Mouse (Mus musculus) CH12.LX (cell line): Measurements from ENCODE around the gene Rwdd3. TPM values are rescaled to one million over a fixed set of nuclear protein-coding genes. Genes with fewer than 3 reads are reported as not detected.
A peak's percentile ranks its signal among the peaks of the same experiment; 100 is the strongest.

Source experiments
- DNase-seq: peaks from one replicate; pipeline ENCODE4 v3.0.0-alpha.2; 2013; ENCODE audit errors: extremely low read depth
- H3K27ac ChIP-seq: 2 replicates; pipeline ENCODE4 v1.5.1; 2012; ENCODE audit warnings: low read depth, mild to moderate bottlenecking, control low read depth, moderate library complexity; ENCODE audit not compliant: insufficient read depth
- H3K27me3 ChIP-seq: replicated peaks from 2 replicates; pipeline ENCODE3; 2012; ENCODE audit warnings: inconsistent platforms
- H3K36me3 ChIP-seq, 2 experiments: replicated peaks in 1 of 2; 2 replicates each; pipeline versions ENCODE3 to v1.6.1; 2012; ENCODE audit warnings: inconsistent platforms in 1 of 2, low read length in 1 of 2, mild to moderate bottlenecking in 1 of 2, mixed read lengths in 1 of 2, moderate library complexity in 1 of 2; ENCODE audit not compliant: control insufficient read depth in 1 of 2, insufficient read depth in 1 of 2
- H3K4me1 ChIP-seq, 2 experiments: 2 replicates each; pipeline ENCODE4 v1.6.1; 2012; ENCODE audit warnings: inconsistent platforms in 1 of 2, moderate library complexity in 1 of 2; ENCODE audit not compliant: insufficient read depth in 2 of 2, control insufficient read depth in 1 of 2
- H3K4me2 ChIP-seq: 2 replicates; pipeline ENCODE4 v1.6.1; 2012; ENCODE audit warnings: low read depth, mild to moderate bottlenecking, control low read depth; ENCODE audit not compliant: poor library complexity, insufficient read depth, severe bottlenecking
- H3K4me3 ChIP-seq, 3 experiments: fragments of 150-350 bp in 1 of 3; sonication (generic) in 1 of 3; replicated peaks in 1 of 3; 2 replicates each; pipeline versions ENCODE3 to v1.5.1; 2011 to 2012; ENCODE audit warnings: low read depth in 2 of 3, low read length in 2 of 3, mild to moderate bottlenecking in 2 of 3, moderate library complexity in 2 of 3, control low read depth in 1 of 3, improper control_type of control experiment in 1 of 3, inconsistent platforms in 1 of 3, mixed read lengths in 1 of 3; ENCODE audit not compliant: poor library complexity in 1 of 3
- H3K79me2 ChIP-seq: replicated peaks from 2 replicates; pipeline ENCODE4 v1.6.1; 2012; ENCODE audit warnings: mild to moderate bottlenecking, moderate library complexity; ENCODE audit not compliant: control insufficient read depth, poor library complexity, insufficient read depth, severe bottlenecking; ENCODE audit errors: extremely low read depth
- H3K9ac ChIP-seq: 2 replicates; pipeline ENCODE4 v1.6.1; 2012; ENCODE audit warnings: low read depth, mild to moderate bottlenecking, control low read depth, moderate library complexity; ENCODE audit not compliant: insufficient read depth
- H3K9me3 ChIP-seq: replicated peaks from 2 replicates; pipeline ENCODE3; 2012; ENCODE audit warnings: low read length, inconsistent platforms, mixed read lengths
- BHLHE40 ChIP-seq: IDR thresholded peaks from 2 replicates; pipeline ENCODE4 v1.6.1; 2011; ENCODE audit warnings: mild to moderate bottlenecking, low read depth, low read length, improper control_type of control experiment
- CHD1 ChIP-seq: IDR thresholded peaks from 2 replicates; pipeline ENCODE4 v1.6.1; 2012; ENCODE audit warnings: low read depth, low read length, improper control_type of control experiment, inconsistent platforms
- E2F4 ChIP-seq: IDR thresholded peaks from 2 replicates; pipeline ENCODE4 v1.6.1; 2011; ENCODE audit warnings: low read depth, low read length, improper control_type of control experiment; ENCODE audit not compliant: insufficient replicate concordance
- IRF4 ChIP-seq: IDR thresholded peaks from 2 replicates; pipeline ENCODE4 v1.6.1; 2014; ENCODE audit warnings: low read depth, mild to moderate bottlenecking, inconsistent platforms, low read length, improper control_type of control experiment
- MAFK ChIP-seq: IDR thresholded peaks from 2 replicates; pipeline ENCODE4 v1.6.1; 2011; ENCODE audit warnings: low read length, improper control_type of control experiment; ENCODE audit not compliant: insufficient replicate concordance
- MAZ ChIP-seq: IDR thresholded peaks from 2 replicates; pipeline ENCODE4 v1.6.1; 2012; ENCODE audit warnings: low read depth, mild to moderate bottlenecking, inconsistent platforms, low read length, improper control_type of control experiment, moderate library complexity
- MXI1 ChIP-seq: IDR thresholded peaks from 2 replicates; pipeline ENCODE4 v1.6.1; 2011; ENCODE audit warnings: mild to moderate bottlenecking, low read depth, low read length, improper control_type of control experiment
- NELFE ChIP-seq: IDR thresholded peaks from 2 replicates; pipeline ENCODE4 v1.6.1; 2011; ENCODE audit warnings: low read depth, low read length, improper control_type of control experiment
- NRF1 ChIP-seq: IDR thresholded peaks from 2 replicates; pipeline ENCODE4 v1.6.1; 2014; ENCODE audit warnings: low read depth, mild to moderate bottlenecking, inconsistent platforms, low read length, improper control_type of control experiment, moderate library complexity
- PAX5 ChIP-seq: IDR thresholded peaks from 2 replicates; pipeline ENCODE4 v1.6.1; 2012; ENCODE audit warnings: low read length, inconsistent platforms, mixed read lengths
- TCF12 ChIP-seq: IDR thresholded peaks from 2 replicates; pipeline ENCODE4 v1.6.1; 2014; ENCODE audit warnings: low read depth, mild to moderate bottlenecking, inconsistent platforms, low read length, improper control_type of control experiment
- USF1 ChIP-seq: IDR thresholded peaks from 2 replicates; pipeline ENCODE4 v1.6.1; 2014; ENCODE audit warnings: low read depth, mild to moderate bottlenecking, inconsistent platforms, low read length, improper control_type of control experiment
- USF2 ChIP-seq: conservative IDR thresholded peaks from 2 replicates; pipeline ENCODE4 v1.6.1; 2011; ENCODE audit warnings: low read depth, low read length, improper control_type of control experiment
- ZC3H11A ChIP-seq: IDR thresholded peaks from 2 replicates; pipeline ENCODE4 v1.6.1; 2012; ENCODE audit warnings: low read depth, mild to moderate bottlenecking, inconsistent platforms, low read length, improper control_type of control experiment
- ZMIZ1 ChIP-seq: IDR thresholded peaks from 2 replicates; pipeline ENCODE4 v1.6.1; 2012; ENCODE audit warnings: low read depth, mild to moderate bottlenecking, inconsistent platforms, low read length, improper control_type of control experiment
- dilution Hi-C: fragments of 300-500 bp; cut with MboI; formaldehyde crosslinking; loops from 2 replicates; pipeline ENCODE4 v1.14.3; 2020; ENCODE audit warnings: low sequenced_read_pairs; ENCODE audit not compliant: extremely low pct_unique_long_range_greater_than_20kb, extremely low pct_ligation_motif_present
- in situ Hi-C: fragments of 300-500 bp; cut with MboI; formaldehyde crosslinking; loops from 3 replicates; pipeline ENCODE4 v1.14.3; 2019; ENCODE audit warnings: low sequenced_read_pairs, low pct_ligation_motif_present, low pct_unique_long_range_greater_than_20kb, mixed read lengths
- polyA plus RNA-seq: library from polyadenylated mRNA; unstranded; fragments of >175 nt; gene quantifications from 2 replicates; pipeline ENCODE4 v1.2.1, GENCODE M21; 2012; ENCODE audit warnings: low read depth; ENCODE audit not compliant: insufficient read length
- total RNA-seq, 2 experiments: library from RNA; depleted of rRNA; stranded (reverse); fragments of 300-350 nt in 1 of 2; fragments of >200 nt in 1 of 2; gene quantifications; 2 replicates each; pipeline ENCODE4 v1.2.3; 2012 to 2014

Gene Rwdd3
- total and polyA plus RNA-seq, 3 experiments: 2.3 to 5.9 (median 3.5) TPM

DNA sequence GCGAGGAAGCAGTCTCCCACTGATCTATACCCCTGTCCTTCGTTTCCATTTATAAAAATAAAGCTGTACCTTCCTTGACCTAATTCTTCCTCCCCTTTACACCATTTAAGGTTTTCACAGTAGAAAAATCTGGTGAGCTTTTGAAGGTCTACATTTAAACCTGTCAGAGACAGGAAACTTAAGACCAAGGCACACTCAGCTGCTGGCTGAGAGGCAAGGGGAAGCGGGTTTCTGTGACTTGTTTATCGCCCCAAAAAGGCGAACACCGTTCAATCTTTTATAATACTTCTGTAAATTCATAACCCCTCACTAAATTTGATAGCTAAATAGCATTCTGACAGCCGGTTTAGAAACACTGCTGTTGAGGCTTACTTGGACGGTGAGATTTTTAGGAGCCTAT, 60.4 kb downstream of the Rwdd3 start:
- Histone ChIP-seq H3K4me3 (no peak overlapping the region), H3K79me2 (no peaks in the 10 kb centered on the region), H3K4me1 (peaks cover 0 to 7% of the 10 kb centered on the region in 2 experiments; a peak in 1 of 4 replicates), H3K9ac (no peak overlapping the region), H3K4me2 (no peak overlapping the region), H3K27me3 (no peaks in the 10 kb centered on the region), H3K36me3 (no peaks in the 10 kb centered on the region), H3K27ac (no peak overlapping the region), H3K9me3 (no peaks in the 10 kb centered on the region)
- no peak for DNase-seq
- no peak for TF ChIP-seq TCF12
- no peak for TF ChIP-seq IRF4
- no peak for TF ChIP-seq ZMIZ1
- no peak for TF ChIP-seq NRF1
- TF ChIP-seq MAZ: no peak
- TF ChIP-seq CHD1: no peak
- no peak for TF ChIP-seq ZC3H11A
- dilution Hi-C loops: no loop called here
- in situ Hi-C loops: no loop called here

DNA sequence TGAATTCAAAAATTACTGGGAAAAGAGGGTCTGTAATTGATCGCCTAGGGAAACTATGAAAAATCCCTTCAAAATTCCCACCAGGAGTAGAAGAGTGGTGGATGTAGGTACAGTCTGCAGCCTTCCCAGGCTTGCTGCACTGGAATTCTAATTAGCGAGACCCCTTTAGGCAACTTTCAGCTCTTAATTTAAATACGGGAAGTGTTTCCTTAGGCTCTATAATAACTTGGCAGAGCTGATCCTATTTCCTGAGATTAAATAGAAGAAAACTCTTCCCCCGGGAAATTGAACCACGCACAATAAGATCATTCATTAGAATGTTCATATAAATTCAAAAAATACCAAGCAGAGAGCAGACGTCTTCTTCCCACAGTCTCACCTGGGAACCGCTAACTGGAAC, 61.1 kb downstream of the Rwdd3 start:
- in situ Hi-C loops (no loop called here), dilution Hi-C loops (no loop called here)
- no peak overlapping the region for H3K9ac ChIP-seq

GRCm38 (mm10) chr3:121107481-121107880, 64.0 kb downstream of the Rwdd3 start:
- in situ Hi-C loops: no loop called here
- Histone ChIP-seq H3K4me3 (no peak overlapping the region), H3K4me2 (no peak overlapping the region), H3K36me3 (no peaks in the 10 kb centered on the region), H3K27me3 (no peaks in the 10 kb centered on the region), H3K27ac (no peak overlapping the region), H3K9me3 (no peaks in the 10 kb centered on the region), H3K79me2 (no peaks in the 10 kb centered on the region), H3K4me1 (peaks cover 0 to 14% of the 10 kb centered on the region in 2 experiments; a peak in 2 of 4 replicates), H3K9ac (no peak overlapping the region)
- peak; percentile 10 for DNase-seq
- dilution Hi-C loops: no loop called here
- no peak for TF ChIP-seq USF1
- TF ChIP-seq BHLHE40: peak; percentile 67
- TF ChIP-seq E2F4: no peak

More for the DNA sequence above, 61.1 kb downstream of the Rwdd3 start:
- Histone ChIP-seq H3K9me3 (no peaks in the 10 kb centered on the region), H3K27me3 (no peaks in the 10 kb centered on the region), H3K4me1 (peaks cover 0 to 9% of the 10 kb centered on the region in 2 experiments; a peak in 2 of 4 replicates), H3K4me3 (no peak overlapping the region), H3K36me3 (no peaks in the 10 kb centered on the region), H3K4me2 (no peak overlapping the region), H3K79me2 (no peaks in the 10 kb centered on the region), H3K27ac (no peak overlapping the region)
- DNase-seq: no peak
- TF ChIP-seq PAX5 (no peak), MXI1 (no peak), MAZ (no peak), USF2 (no peak), NELFE (no peak), MAFK (no peak)
